Mouse (Mus musculus): ENCODE measurements around the gene Whrn.

GRCm38 (mm10) chr4:63474439-63474838 is 21.4 kb downstream of the Whrn start:
- TF ChIP-seq CTCF (IDR thresholded peaks at IDR 0.05; ENCODE audit: low read depth) (no peak), EP300 (optimal IDR thresholded peaks at IDR 0.05) (no peak)
